Mouse (Mus musculus): ENCODE data around the gene Sec1. TPM values are rescaled to one million over a fixed set of nuclear protein-coding genes. Genes with fewer than 3 reads are reported as not detected.

The Sec1 gene
- polyA plus RNA-seq, 1 experiment from 2014 or later: 0.43 TPM

- 89% methylated on average over 17 of the region's 17 CpGs for WGBS
- H3K4me1 ChIP-seq (ENCODE audit: control insufficient read depth, insufficient read depth, low read depth, low read length): peaks cover 54% of the 10 kb centered on the region
- H3K4me2 ChIP-seq (ENCODE audit: low read length): peak overlapping the region; percentile 98
- no peak overlapping the region for H3K4me3 ChIP-seq (ENCODE audit: low read length)
- no peaks in the 10 kb centered on the region for H3K36me3 ChIP-seq (ENCODE audit: control insufficient read depth, insufficient read depth, low read length)
- 0 out of 2 replicates have a peak, but pooled peaks cover 2% of the 10 kb centered on the region for H3K27me3 ChIP-seq (replicated peaks; ENCODE audit: control insufficient read depth, insufficient read depth, low read length)
- no peak overlapping the region; the same call in 1 of the 2 replicates for H3K27ac ChIP-seq (ENCODE audit: low read depth, low read length)
- no peak overlapping the region for H3K9ac ChIP-seq (ENCODE audit: low read depth, low read length)
- no peak for ATAC-seq
- no peaks in the 10 kb centered on the region for H3K9me3 ChIP-seq (ENCODE audit: control insufficient read depth, low read length)
Observed at GRCm38 (mm10) chr7:45702809-45703520, 8.8 kb upstream of the Sec1 start.

GRCm38 (mm10) chr7:45702316-45702715 lies 8.1 kb upstream of the Sec1 start:
- no peak overlapping the region for H3K27ac ChIP-seq (ENCODE audit: low read depth, low read length)
- H3K27me3 ChIP-seq (replicated peaks; ENCODE audit: control insufficient read depth, insufficient read depth, low read length): 0 out of 2 replicates have a peak, but pooled peaks cover 2% of the 10 kb centered on the region
- WGBS: 87% methylated on average over 11 of the region's 11 CpGs
- ATAC-seq: no peak
- H3K4me1 ChIP-seq (ENCODE audit: control insufficient read depth, insufficient read depth, low read depth, low read length): peaks cover 47% of the 10 kb centered on the region
- H3K9me3 ChIP-seq (ENCODE audit: control insufficient read depth, low read length): no peaks in the 10 kb centered on the region
- no peaks in the 10 kb centered on the region for H3K36me3 ChIP-seq (ENCODE audit: control insufficient read depth, insufficient read depth, low read length)
- H3K4me2 ChIP-seq (ENCODE audit: low read length): no peak overlapping the region
- no peak overlapping the region for H3K4me3 ChIP-seq (ENCODE audit: low read length)
- no peak overlapping the region for H3K9ac ChIP-seq (ENCODE audit: low read depth, low read length)

DNA sequence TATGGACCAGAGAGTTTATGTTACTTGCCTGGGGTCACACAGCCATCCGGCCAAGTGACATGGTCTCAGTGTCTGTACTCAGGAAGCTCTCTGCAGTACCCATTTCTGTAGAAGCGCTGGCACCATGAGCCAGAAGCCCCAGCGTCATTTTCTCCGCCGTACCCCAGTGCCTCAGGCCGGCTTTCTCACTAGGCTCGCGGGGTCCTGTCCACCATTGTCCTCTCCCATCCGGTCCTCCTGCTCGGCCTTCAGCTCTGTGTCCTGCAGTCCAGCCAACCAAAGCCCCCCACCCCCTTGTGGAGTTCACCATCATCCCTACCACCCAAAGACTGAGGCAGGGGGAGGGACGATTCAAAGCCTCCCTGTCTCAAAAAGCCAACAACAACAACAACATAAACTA lies 7.4 kb upstream of the Sec1 start:
- Histone ChIP-seq H3K4me2 (ENCODE audit: low read length) (peak overlapping the region; percentile 62), H3K4me1 (ENCODE audit: control insufficient read depth, insufficient read depth, low read depth, low read length) (peaks cover 40% of the 10 kb centered on the region), H3K27ac (ENCODE audit: low read depth, low read length) (no peak overlapping the region), H3K9ac (ENCODE audit: low read depth, low read length) (no peak overlapping the region), H3K4me3 (ENCODE audit: low read length) (no peak overlapping the region), H3K27me3 (replicated peaks; ENCODE audit: control insufficient read depth, insufficient read depth, low read length) (0 out of 2 replicates have a peak, but pooled peaks cover 2% of the 10 kb centered on the region), H3K36me3 (ENCODE audit: control insufficient read depth, insufficient read depth, low read length) (no peaks in the 10 kb centered on the region), H3K9me3 (ENCODE audit: control insufficient read depth, low read length) (no peaks in the 10 kb centered on the region)
- no peak for ATAC-seq
- WGBS: 85% methylated on average over 11 of the region's 11 CpGs

- peaks cover 35% of the 10 kb centered on the region for H3K4me1 ChIP-seq (ENCODE audit: control insufficient read depth, insufficient read depth, low read depth, low read length)
Observed at GRCm38 (mm10) chr7:45701072-45701471, 6.9 kb upstream of the Sec1 start.

GRCm38 (mm10) chr7:45700301-45701015 lies 6.3 kb upstream of the Sec1 start:
- ATAC-seq: no peak
- peaks cover 29% of the 10 kb centered on the region for H3K4me1 ChIP-seq (ENCODE audit: control insufficient read depth, insufficient read depth, low read depth, low read length)
- H3K9me3 ChIP-seq (ENCODE audit: control insufficient read depth, low read length): no peaks in the 10 kb centered on the region
- H3K4me3 ChIP-seq (ENCODE audit: low read length): peak overlapping the region; percentile 63
- H3K4me2 ChIP-seq (ENCODE audit: low read length): peak overlapping the region; percentile 62
- no peaks in the 10 kb centered on the region for H3K36me3 ChIP-seq (ENCODE audit: control insufficient read depth, insufficient read depth, low read length)
- H3K27me3 ChIP-seq (replicated peaks; ENCODE audit: control insufficient read depth, insufficient read depth, low read length): 0 out of 2 replicates have a peak, but pooled peaks cover 2% of the 10 kb centered on the region
- under 1% methylated on average over 20 of the region's 20 CpGs for WGBS
- peak overlapping the region; percentile 85 for H3K9ac ChIP-seq (ENCODE audit: low read depth, low read length)
- peak overlapping the region; percentile 85 for H3K27ac ChIP-seq (ENCODE audit: low read depth, low read length)

More at GRCm38 (mm10) chr7:45701072-45701471, 6.9 kb upstream of the Sec1 start:
- H3K27me3 ChIP-seq (replicated peaks; ENCODE audit: control insufficient read depth, insufficient read depth, low read length): 0 out of 2 replicates have a peak, but pooled peaks cover 2% of the 10 kb centered on the region
- peak overlapping the region; percentile 54 for H3K9ac ChIP-seq (ENCODE audit: low read depth, low read length)
- H3K4me2 ChIP-seq (ENCODE audit: low read length): peak overlapping the region; percentile 62
- no peak for ATAC-seq
- H3K9me3 ChIP-seq (ENCODE audit: control insufficient read depth, low read length): no peaks in the 10 kb centered on the region
- H3K27ac ChIP-seq (ENCODE audit: low read depth, low read length): peak overlapping the region; percentile 85
- no peaks in the 10 kb centered on the region for H3K36me3 ChIP-seq (ENCODE audit: control insufficient read depth, insufficient read depth, low read length)
- 30% methylated on average over 11 of the region's 11 CpGs for WGBS
- peak overlapping the region; percentile 63 for H3K4me3 ChIP-seq (ENCODE audit: low read length)

DNA sequence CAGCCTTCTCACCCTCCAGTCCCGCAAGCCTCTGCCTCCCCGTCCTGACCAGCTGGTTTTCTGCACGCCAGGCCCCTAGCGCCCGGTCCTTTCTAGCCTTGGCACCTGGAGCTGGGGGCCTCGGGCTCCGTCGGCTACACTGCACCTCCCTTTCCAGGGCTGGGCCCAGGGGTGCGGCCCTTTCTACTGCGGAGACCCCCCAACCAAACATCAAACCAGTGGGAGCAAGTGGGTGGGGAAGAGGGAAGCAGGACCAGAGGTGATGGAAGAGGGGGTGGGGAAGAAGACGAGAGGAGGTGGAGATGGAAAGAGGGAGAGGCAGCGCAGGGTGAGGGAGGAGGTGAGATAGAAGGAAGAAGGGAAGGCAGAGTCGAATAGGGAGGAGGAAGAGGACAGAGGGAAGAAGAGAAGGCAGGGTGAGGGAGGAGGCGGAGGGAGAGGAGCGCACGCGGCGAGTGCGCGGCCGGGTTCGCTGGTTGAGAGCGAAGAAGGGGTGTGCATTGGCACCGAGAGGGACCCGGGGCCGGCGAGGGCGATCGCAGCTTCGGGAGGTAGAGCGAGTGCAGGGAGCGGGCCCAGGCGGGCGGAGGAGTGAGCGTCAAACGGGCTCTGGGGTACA lies 5.4 kb upstream of the Sec1 start, which contains the start of gene Car11:
TSS of gene Car11 (plus strand) at position 321 of the 619 bp plus-strand sequence.
- Histone ChIP-seq H3K4me1 (ENCODE audit: control insufficient read depth, insufficient read depth, low read depth, low read length) (peaks cover 25% of the 10 kb centered on the region), H3K9me3 (ENCODE audit: control insufficient read depth, low read length) (no peaks in the 10 kb centered on the region), H3K36me3 (ENCODE audit: control insufficient read depth, insufficient read depth, low read length) (no peaks in the 10 kb centered on the region), H3K27me3 (replicated peaks; ENCODE audit: control insufficient read depth, insufficient read depth, low read length) (0 out of 2 replicates have a peak, but pooled peaks cover 2% of the 10 kb centered on the region), H3K27ac (ENCODE audit: low read depth, low read length) (peak within 1 kb of the TSS; percentile 85), H3K9ac (ENCODE audit: low read depth, low read length) (peak within 1 kb of the TSS; percentile 85), H3K4me3 (ENCODE audit: low read length) (peak within 1 kb of the TSS; percentile 63), H3K4me2 (ENCODE audit: low read length) (peak within 1 kb of the TSS; percentile 62)
- ATAC-seq: peak; percentile 1; the same call in 1 of the 2 replicates
- WGBS: 1% methylated on average over 26 of the region's 36 CpGs

DNA sequence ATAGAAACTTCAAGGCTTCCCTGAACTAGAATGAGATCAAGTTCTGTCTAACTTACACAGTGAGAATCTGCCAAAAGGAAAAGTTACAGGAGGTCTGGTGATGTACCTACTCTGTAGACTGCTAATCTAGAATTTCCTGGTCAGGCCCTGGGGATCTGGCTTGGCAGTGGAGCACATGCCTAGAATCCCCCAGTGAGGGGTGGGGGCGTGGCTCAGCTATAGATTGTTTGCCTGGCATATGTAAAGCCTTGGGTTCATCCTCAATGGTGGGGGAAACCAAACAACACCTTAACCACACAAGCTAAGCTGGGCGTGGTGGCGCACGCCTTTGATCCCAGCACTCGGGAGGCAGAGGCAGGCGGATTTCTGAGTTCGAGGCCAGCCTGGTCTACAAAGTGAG lies 3.7 kb upstream of the Sec1 start:
- ATAC-seq: no peak
- WGBS: 87% methylated on average over 7 of the region's 7 CpGs
- Histone ChIP-seq H3K36me3 (ENCODE audit: control insufficient read depth, insufficient read depth, low read length) (no peaks in the 10 kb centered on the region), H3K4me2 (ENCODE audit: low read length) (no peak overlapping the region), H3K9ac (ENCODE audit: low read depth, low read length) (no peak overlapping the region), H3K27ac (ENCODE audit: low read depth, low read length) (no peak overlapping the region), H3K27me3 (replicated peaks; ENCODE audit: control insufficient read depth, insufficient read depth, low read length) (0 out of 2 replicates have a peak, but pooled peaks cover 2% of the 10 kb centered on the region), H3K4me3 (ENCODE audit: low read length) (no peak overlapping the region), H3K9me3 (ENCODE audit: control insufficient read depth, low read length) (no peaks in the 10 kb centered on the region), H3K4me1 (ENCODE audit: control insufficient read depth, insufficient read depth, low read depth, low read length) (peaks cover 13% of the 10 kb centered on the region)

DNA sequence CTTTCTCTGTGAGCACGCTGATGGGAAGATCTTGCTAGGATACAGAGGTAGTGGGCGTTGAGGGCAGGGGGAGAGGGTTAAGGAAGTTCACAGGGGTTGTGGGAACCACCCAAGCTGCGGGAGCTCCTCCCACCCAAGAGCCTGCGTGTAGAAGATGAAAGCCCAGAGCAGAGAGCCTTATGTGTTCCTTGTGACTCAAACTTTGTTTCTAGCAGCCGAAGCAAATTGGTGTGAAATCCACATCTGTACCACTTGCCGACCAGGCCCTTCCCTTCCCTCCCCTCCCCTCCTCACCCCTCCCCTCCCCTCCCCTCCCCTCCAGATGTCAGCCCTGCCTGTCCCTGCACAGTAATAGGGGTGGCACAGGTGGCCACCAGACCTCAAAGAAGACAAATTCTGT lies 896 bp upstream of the Sec1 start:
- H3K9me3 ChIP-seq (ENCODE audit: control insufficient read depth, low read length): no peaks in the 10 kb centered on the region
- no peak overlapping the region for H3K27ac ChIP-seq (ENCODE audit: low read depth, low read length)
- H3K4me3 ChIP-seq (ENCODE audit: low read length): no peak overlapping the region
- 8% methylated on average over 6 of the region's 6 CpGs for WGBS
- 0 out of 2 replicates have a peak, but pooled peaks cover 2% of the 10 kb centered on the region for H3K27me3 ChIP-seq (replicated peaks; ENCODE audit: control insufficient read depth, insufficient read depth, low read length)
- no peak overlapping the region for H3K4me2 ChIP-seq (ENCODE audit: low read length)
- no peaks in the 10 kb centered on the region for H3K36me3 ChIP-seq (ENCODE audit: control insufficient read depth, insufficient read depth, low read length)
- no peak for ATAC-seq
- H3K4me1 ChIP-seq (ENCODE audit: control insufficient read depth, insufficient read depth, low read depth, low read length): peaks cover 2% of the 10 kb centered on the region; the same call in 1 of the 2 replicates
- H3K9ac ChIP-seq (ENCODE audit: low read depth, low read length): no peak overlapping the region

DNA sequence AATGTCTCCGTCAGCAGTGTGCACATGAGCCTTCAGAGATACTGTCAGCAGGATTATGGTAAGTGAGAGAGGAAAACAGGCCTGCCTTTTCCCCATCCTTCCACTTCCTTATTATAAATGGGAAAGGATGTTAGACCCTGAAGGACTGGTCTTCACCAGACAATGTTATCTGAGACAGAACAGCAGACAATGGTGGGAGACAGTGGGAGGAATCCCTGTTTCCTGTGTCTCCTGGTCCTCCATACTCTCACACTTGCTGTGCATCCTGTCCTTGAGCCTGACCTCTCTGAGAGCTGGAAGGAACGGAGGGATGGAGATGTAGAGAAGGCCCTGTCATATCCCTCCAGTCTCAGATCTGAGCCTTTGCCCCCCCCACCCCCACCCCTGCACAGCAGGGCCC lies 1.8 kb downstream of the Sec1 start:
- Histone ChIP-seq H3K36me3 (ENCODE audit: control insufficient read depth, insufficient read depth, low read length) (no peaks in the 10 kb centered on the region), H3K9me3 (ENCODE audit: control insufficient read depth, low read length) (no peaks in the 10 kb centered on the region), H3K9ac (ENCODE audit: low read depth, low read length) (no peak overlapping the region), H3K4me3 (ENCODE audit: low read length) (no peak overlapping the region), H3K27ac (ENCODE audit: low read depth, low read length) (no peak overlapping the region), H3K27me3 (replicated peaks; ENCODE audit: control insufficient read depth, insufficient read depth, low read length) (no peaks in the 10 kb centered on the region), H3K4me1 (ENCODE audit: control insufficient read depth, insufficient read depth, low read depth, low read length) (no peaks in the 10 kb centered on the region), H3K4me2 (ENCODE audit: low read length) (no peak overlapping the region)
- WGBS: 79% methylated on average over 2 of the region's 2 CpGs
- ATAC-seq: no peak
